Mouse (Mus musculus) gastrocnemius, postnatal 14 days (tissue): Measurements from ENCODE around the gene Tspan4. TPM values are rescaled to one million over a fixed set of nuclear protein-coding genes. Genes with fewer than 3 reads are reported as not detected.

Experiments used
- DNase-seq: peaks from one replicate; pipeline ENCODE4 v3.0.0; 2021; ENCODE audit warnings: mixed read lengths
- intact Hi-C: fragments of 180-260 bp; cut with DNase I; formaldehyde crosslinking; loops from one replicate; pipeline ENCODE4 v1.15.1; 2025; ENCODE audit warnings: low total_unique reads
- total RNA-seq, 2 experiments: library from RNA; stranded (reverse); gene quantifications; 2 replicates each; pipeline ENCODE4 v1.2.3; 2021

The Tspan4 gene
- total RNA-seq, 2 experiments from 2014 or later: 15.3 TPM

DNA sequence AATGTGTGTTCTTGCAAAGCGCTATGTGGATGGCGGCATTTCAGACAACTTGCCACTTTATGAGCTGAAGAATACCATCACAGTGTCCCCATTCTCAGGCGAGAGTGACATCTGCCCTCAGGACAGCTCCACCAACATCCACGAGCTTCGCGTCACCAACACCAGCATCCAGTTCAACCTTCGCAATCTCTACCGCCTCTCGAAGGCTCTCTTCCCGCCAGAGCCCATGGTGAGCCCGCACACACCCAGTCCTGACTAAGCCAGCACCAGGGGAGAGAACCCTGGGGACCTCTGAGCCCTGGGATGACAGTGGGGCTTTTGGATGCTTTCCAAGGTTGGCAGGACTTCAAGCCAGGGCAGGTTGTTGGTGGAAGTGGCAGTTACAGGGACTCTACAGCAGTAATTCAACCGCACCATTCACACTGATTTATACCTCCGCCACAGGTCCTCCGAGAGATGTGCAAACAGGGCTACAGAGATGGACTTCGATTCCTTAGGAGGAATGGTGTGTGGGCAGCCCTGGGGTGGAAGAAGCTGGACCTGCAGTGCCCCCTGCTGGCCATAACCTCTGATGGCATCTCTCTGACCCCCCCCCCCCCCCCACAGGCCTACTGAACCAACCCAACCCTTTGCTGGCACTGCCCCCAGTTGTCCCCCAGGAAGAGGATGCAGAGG is 16.9 kb upstream of the Tspan4 start:
- intact Hi-C loops: no loop called here
- DNase-seq: peak; percentile 65

DNA sequence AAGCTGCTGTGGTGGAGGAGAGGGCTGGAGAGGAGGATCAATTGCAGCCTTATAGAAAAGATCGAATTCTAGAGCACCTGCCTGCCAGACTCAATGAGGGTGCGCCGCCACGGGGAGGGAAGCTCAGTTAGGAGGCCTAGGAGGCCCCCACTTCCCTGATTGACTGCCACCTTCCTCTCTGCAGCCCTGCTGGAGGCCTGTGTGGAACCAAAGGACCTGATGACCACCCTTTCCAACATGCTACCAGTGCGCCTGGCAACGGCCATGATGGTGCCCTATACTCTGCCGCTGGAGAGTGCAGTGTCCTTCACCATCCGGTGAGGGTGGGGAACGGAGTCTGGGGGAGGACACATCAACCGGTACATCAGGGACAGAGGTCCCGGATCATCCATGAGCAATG is 16.4 kb upstream of the Tspan4 start:
- DNase-seq: peak; percentile 3
- intact Hi-C loops: no loop called here

DNA sequence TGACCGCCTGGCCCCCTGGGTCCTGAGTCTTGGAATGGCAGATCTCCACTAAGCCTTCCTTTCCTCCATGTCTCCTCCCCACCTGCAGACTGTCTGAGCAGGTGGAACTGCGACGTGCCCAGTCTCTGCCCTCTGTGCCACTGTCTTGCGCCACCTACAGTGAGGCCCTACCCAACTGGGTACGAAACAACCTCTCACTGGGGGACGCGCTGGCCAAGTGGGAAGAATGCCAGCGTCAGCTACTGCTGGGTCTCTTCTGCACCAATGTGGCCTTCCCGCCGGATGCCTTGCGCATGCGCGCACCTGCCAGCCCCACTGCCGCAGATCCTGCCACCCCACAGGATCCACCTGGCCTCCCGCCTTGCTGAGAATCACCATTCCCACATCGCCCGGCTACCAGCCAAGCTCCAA is 15.7 kb upstream of the Tspan4 start:
- intact Hi-C loops: no loop called here
- peak; percentile 32 for DNase-seq

GRCm38 (mm10) chr7:141460001-141460390 is 15.0 kb upstream of the Tspan4 start:
- intact Hi-C loops: no loop called here

GRCm38 (mm10) chr7:141460391-141461113 is 14.5 kb upstream of the Tspan4 start, which contains the start of gene Cracr2b:
Gene Cracr2b (plus strand): TSS chr7:141461094.
- peak; percentile 22 for DNase-seq
- intact Hi-C loops: no loop called here

More at GRCm38 (mm10) chr7:141460001-141460390, 15.0 kb upstream of the Tspan4 start:
- peak; percentile 26 for DNase-seq

GRCm38 (mm10) chr7:141461521-141462332 is 13.3 kb upstream of the Tspan4 start:
- intact Hi-C loops: no loop called here
- peak; percentile 32 for DNase-seq

GRCm38 (mm10) chr7:141462333-141462821 is 12.7 kb upstream of the Tspan4 start:
- intact Hi-C loops: no loop called here
- peak; percentile 45 for DNase-seq

DNA sequence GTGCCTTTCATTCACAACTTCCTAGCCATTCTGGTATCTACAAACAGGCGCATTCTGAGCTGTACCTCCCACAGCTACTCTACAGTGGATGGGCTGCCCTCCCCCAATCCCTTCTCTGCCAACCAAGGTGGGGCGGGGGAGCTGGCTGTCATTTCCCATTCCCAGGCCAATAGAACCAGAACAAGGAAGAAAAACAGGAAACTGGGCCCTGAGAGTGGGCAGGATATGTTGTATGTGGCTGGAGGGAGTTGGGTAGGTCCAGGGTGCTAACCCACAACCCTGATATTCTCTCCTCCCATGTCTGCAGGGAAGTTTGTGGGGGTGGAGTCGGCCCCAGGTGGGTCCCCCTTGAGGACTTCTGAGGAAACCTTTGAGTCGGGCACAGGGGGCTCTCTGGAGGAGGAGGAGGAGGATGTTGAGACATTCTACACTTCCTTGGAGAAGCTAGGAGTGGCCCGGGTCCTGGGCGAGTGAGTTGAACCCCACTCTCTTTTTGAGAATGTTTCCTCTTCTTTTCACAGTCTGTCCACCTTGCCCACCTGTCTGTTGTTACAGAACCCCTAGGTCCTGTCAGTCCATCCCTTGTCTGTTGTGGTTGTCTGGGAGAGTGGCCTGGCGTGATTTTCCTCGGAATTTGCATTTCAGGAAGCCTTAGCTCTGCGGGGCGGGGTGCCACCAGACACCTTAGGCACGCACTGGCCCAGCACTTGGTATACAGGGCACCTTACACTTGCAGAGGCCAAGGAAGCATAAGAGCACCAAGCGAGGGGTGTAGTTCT is 11.0 kb upstream of the Tspan4 start:
- intact Hi-C loops: no loop called here

GRCm38 (mm10) chr7:141464603-141465201 is 10.3 kb upstream of the Tspan4 start:
- DNase-seq: no peak
- intact Hi-C loops: no loop called here

More for the DNA sequence above, 11.0 kb upstream of the Tspan4 start:
- DNase-seq: peak; percentile 45

GRCm38 (mm10) chr7:141465388-141466044 is 9.5 kb upstream of the Tspan4 start:
- peak; percentile 54 for DNase-seq

DNA sequence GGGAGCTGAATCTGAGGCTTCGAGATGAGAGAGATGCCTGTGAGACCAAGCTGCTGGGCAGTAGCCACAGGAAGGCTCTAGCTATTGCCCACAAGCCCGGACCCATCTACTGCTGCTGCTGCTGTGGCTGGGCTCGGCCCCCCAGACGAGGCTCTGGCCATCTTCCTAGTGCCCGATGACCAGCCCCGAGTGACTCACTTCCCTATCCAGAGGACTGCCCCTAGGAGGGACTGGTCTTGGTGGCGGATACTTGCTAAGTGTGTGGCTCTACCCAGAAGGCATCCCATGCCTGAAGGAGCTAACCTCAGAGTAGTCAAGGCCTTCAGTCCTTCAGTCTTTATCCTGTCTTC is 9.0 kb upstream of the Tspan4 start:
- intact Hi-C loops: no loop called here
- peak; percentile 62 for DNase-seq

More at GRCm38 (mm10) chr7:141465388-141466044, 9.5 kb upstream of the Tspan4 start:
- intact Hi-C loops: no loop called here

DNA sequence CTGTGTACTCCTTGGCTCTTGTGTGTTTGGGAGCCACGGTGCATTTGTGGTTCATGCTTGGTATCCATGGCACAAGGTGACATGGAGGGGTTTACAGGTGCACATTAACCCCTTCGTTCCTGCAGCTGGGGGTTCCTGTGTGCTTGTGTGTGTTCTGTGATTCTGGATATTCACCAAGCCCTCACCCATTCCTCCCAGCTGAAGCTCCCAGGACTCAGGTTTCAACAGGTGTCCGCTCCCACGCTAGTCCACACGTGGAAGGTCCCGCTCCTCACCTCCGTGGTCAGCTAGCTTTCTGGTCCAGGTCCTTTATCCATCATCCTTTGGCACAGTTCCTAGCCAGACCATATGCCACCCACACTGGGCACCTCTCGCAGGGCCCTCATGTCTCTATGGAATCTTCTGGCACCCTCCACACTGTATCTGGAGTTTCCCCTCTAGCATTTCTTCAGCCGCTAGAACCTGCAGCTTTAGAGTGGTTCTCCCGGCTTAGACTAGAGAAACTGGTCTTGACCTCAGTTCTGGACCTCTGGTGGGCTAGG is 8.4 kb upstream of the Tspan4 start:
- intact Hi-C loops: no loop called here
- peak; percentile 4 for DNase-seq

DNA sequence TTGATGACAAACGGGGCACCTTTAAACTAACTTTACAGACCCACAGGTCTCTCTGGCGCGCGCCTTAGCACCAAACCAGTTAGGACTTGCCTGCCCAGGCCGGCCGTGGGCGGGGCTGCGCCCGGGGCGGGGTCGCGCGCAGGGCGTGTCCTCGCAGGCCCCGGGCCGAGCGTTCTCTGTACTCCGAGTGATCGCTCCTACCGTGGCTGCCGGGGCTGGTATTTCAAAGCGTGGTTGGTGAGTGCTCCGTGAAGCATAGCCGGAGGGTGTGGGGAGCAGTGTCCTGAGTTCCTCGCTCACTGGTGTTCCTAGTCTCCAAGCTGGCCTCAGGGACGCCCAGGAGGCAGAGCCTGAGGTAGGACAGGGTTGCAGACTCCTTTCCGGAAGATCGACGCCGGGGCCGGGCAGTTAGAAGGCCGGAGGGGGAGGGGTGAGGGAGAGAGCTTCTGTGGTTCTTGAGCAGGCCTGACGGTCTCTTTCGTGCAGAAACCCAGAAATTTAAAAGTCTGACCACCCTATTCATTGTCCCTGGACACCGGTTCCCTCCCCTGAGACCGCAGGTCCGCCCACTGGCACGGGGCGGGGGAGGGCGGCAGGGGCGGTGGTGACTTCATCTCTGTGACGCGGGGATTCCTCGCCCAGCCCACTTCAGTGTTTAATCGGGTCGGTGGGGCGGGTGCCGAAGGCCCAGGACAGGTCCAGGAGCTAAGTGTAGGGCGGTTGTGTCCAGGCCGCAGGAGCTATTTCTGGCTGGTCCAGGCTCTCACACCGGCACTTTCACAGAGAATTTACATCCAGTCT is 7.6 kb upstream of the Tspan4 start, which contains the start of gene Cd151:
Gene Cd151 (plus strand): TSS at position 163 of the 801 bp plus-strand sequence.
- peak; percentile 91 for DNase-seq
- intact Hi-C loops: no loop called here

DNA sequence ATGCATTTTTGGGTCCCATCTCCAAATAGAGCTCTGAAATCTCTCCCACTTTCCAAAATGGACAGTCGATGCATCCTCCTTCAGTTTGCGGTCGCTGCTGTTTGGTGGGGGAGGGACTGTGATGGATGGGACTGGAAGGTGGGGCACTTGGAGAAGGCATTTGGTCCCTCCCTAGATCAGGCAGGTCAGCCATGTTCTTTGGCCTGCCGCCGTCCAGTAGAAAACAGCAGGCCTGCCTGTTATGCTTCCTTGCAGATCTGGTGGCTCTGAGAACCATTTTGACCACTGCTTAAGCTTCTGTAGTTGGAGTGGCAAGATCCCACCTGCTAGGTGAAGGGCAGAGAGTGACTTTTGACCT is 6.9 kb upstream of the Tspan4 start:
- intact Hi-C loops: no loop called here
- DNase-seq: no peak

- intact Hi-C loops: no loop called here
- DNase-seq: peak; percentile 63
Measured at GRCm38 (mm10) chr7:141468522-141469211, 6.4 kb upstream of the Tspan4 start.

DNA sequence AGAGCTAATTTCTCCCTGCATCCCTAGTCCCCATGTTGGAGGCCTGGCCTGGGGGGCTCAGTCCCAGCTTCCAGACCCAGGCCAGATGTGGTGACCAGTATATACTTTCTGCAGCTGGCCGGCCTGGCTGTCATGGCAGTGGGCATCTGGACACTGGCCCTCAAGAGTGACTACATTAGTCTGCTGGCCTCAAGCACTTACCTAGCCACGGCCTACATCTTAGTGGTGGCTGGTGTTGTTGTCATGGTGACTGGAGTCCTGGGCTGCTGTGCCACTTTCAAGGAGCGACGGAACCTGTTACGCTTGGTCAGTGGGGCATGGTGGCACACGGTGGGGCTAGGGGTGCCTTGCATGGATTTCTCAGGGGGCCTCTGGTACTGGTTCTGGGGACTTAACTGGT is 5.7 kb upstream of the Tspan4 start:
- no peak for DNase-seq
- intact Hi-C loops: no loop called here
